Mouse (Mus musculus) stomach, postnatal 0 days (tissue): ENCODE results near the gene Sppl3. TPM values are rescaled to one million over a fixed set of nuclear protein-coding genes. Genes with fewer than 3 reads are reported as not detected.

Experiments used
- ATAC-seq: fragments of 200-750 bp; cut with Nextera tagmentation; 2 replicates; pipeline ENCODE4 v1.8.0; 2017; ENCODE audit not compliant: low FRiP score, low TSS enrichment
- DNase-seq: peaks from one replicate; pipeline ENCODE4 v3.0.0-alpha.2; 2016; ENCODE audit warnings: low spot score
- H3K27ac ChIP-seq: fragments of 300-500 bp; sonication (generic); replicated peaks from 2 replicates; pipeline ENCODE4 v1.5.1; 2014; ENCODE audit warnings: mild to moderate bottlenecking, control low read depth
- H3K27me3 ChIP-seq: fragments of 300-500 bp; sonication (generic); 2 replicates; pipeline ENCODE4 v1.6.1; 2014; ENCODE audit warnings: low read length; ENCODE audit not compliant: control insufficient read depth, insufficient read depth
- H3K36me3 ChIP-seq: fragments of 300-500 bp; sonication (generic); 2 replicates; pipeline ENCODE4 v1.6.1; 2014; ENCODE audit warnings: low read length, mixed read lengths; ENCODE audit not compliant: control insufficient read depth, insufficient read depth
- H3K4me1 ChIP-seq: fragments of 300-500 bp; sonication (generic); replicated peaks from 2 replicates; pipeline ENCODE4 v1.6.1; 2014; ENCODE audit warnings: antibody characterized with exemption; ENCODE audit not compliant: control insufficient read depth, insufficient read depth
- H3K4me2 ChIP-seq: fragments of 300-500 bp; sonication (generic); replicated peaks from 2 replicates; pipeline ENCODE4 v1.6.1; 2014; ENCODE audit warnings: low read depth, mild to moderate bottlenecking, control low read depth, moderate library complexity
- H3K4me3 ChIP-seq: fragments of 300-500 bp; sonication (generic); 2 replicates; pipeline ENCODE4 v1.5.1; 2014; ENCODE audit warnings: low read depth, low read length, control low read depth
- H3K9ac ChIP-seq: fragments of 300-500 bp; sonication (generic); 2 replicates; pipeline ENCODE4 v1.6.1; 2014; ENCODE audit warnings: mild to moderate bottlenecking, low read length, control low read depth, mixed read lengths
- H3K9me3 ChIP-seq: fragments of 300-500 bp; sonication (generic); 2 replicates; pipeline ENCODE4 v1.6.1; 2016; ENCODE audit warnings: low read length; ENCODE audit not compliant: control insufficient read depth
- CTCF ChIP-seq: IDR thresholded peaks from 2 replicates; pipeline ENCODE4 v1.5.1; 2016; ENCODE audit warnings: antibody characterized with exemption, low read depth, mild to moderate bottlenecking, moderate library complexity
- EP300 ChIP-seq: optimal IDR thresholded peaks from 2 replicates; pipeline ENCODE3; 2016; ENCODE audit warnings: antibody characterized with exemption
- WGBS: fragments of 180-500 bp; shearing (Covaris S2); extraction: QIAGEN DNeasy Blood & Tissue Kit; methylation state at CpG from one replicate; pipeline ENCODE4 v1.1.7; 2014; 5-methylcytosine and 5-hydroxymethylcytosine counted together
- polyA plus RNA-seq: library from polyadenylated mRNA; unstranded; fragments of >200 nt; fragmentation: Nextera tagmentation; extraction: Ambion mirVana; gene quantifications from 2 replicates; pipeline ENCODE4 v1.2.1, GENCODE M21; 2015

The Sppl3 gene
- polyA plus RNA-seq, 1 experiment from 2014 or later: 25.2 TPM

- Histone ChIP-seq H3K27ac (no peak overlapping the region), H3K4me1 (no peaks in the 10 kb centered on the region), H3K36me3 (peaks cover 5% of the 10 kb centered on the region; the same call in 1 of the 2 replicates), H3K9me3 (no peaks in the 10 kb centered on the region), H3K4me2 (no peak overlapping the region), H3K9ac (no peak overlapping the region), H3K27me3 (no peaks in the 10 kb centered on the region), H3K4me3 (no peak overlapping the region)
- ATAC-seq: no peak
- no peak for DNase-seq
- TF ChIP-seq CTCF (peak; percentile 19; the same call in 1 of the 2 replicates), EP300 (no peak)
- 80% methylated on average over 13 of the region's 13 CpGs for WGBS
Observed at GRCm38 (mm10) chr5:115117467-115117866, 106.5 kb downstream of the Sppl3 start.

- Histone ChIP-seq H3K4me2 (peak within 1 kb of the TSS; percentile 88), H3K4me3 (peak within 1 kb of the TSS; percentile 84), H3K9ac (peak within 1 kb of the TSS; percentile 81), H3K27ac (peak within 1 kb of the TSS; percentile 75), H3K9me3 (no peaks in the 10 kb centered on the region), H3K4me1 (no peaks in the 10 kb centered on the region), H3K27me3 (no peaks in the 10 kb centered on the region), H3K36me3 (peaks cover 3% of the 10 kb centered on the region; the same call in 1 of the 2 replicates)
- WGBS: under 1% methylated on average over 38 of the region's 39 CpGs
- no peak for TF ChIP-seq EP300
- no peak for TF ChIP-seq CTCF
- peak; percentile 88 for DNase-seq
- peak; percentile 92 for ATAC-seq
Observed at GRCm38 (mm10) chr5:115118961-115119570, 108.1 kb downstream of the Sppl3 start, which contains the start of gene Acads. Gene Acads, minus strand, starts transcription at chr5:115119346.

GRCm38 (mm10) chr5:115120978-115121377, 110.0 kb downstream of the Sppl3 start:
- DNase-seq (no peak), ATAC-seq (no peak)
- WGBS: 82% methylated on average over 5 of the region's 5 CpGs
- no peak overlapping the region for H3K4me3 ChIP-seq
- H3K27me3 ChIP-seq: no peaks in the 10 kb centered on the region
- H3K9me3 ChIP-seq: no peaks in the 10 kb centered on the region
- H3K27ac ChIP-seq: no peak overlapping the region
- no peak overlapping the region for H3K9ac ChIP-seq
- peaks cover 3% of the 10 kb centered on the region; the same call in 1 of the 2 replicates for H3K36me3 ChIP-seq
- TF ChIP-seq EP300 (no peak), CTCF (no peak)
- 0 out of 2 replicates have a peak, but pooled peaks cover 3% of the 10 kb centered on the region for H3K4me1 ChIP-seq
- no peak overlapping the region for H3K4me2 ChIP-seq

GRCm38 (mm10) chr5:115124690-115125089, 113.8 kb downstream of the Sppl3 start:
- Histone ChIP-seq H3K36me3 (no peaks in the 10 kb centered on the region; the same call in 1 of the 2 replicates), H3K4me2 (peak overlapping the region; percentile 11; the same call in 1 of the 2 replicates), H3K4me3 (no peak overlapping the region), H3K27ac (0 out of 2 replicates have a peak overlapping the region, but pooled peaks have one; percentile 24), H3K27me3 (no peaks in the 10 kb centered on the region), H3K4me1 (0 out of 2 replicates have a peak, but pooled peaks cover 3% of the 10 kb centered on the region), H3K9me3 (no peaks in the 10 kb centered on the region), H3K9ac (no peak overlapping the region)
- DNase-seq (no peak), ATAC-seq (0 out of 2 replicates have a peak, but pooled peaks have one; percentile 4)
- 89% methylated on average over 6 of the region's 6 CpGs for WGBS
- TF ChIP-seq CTCF: no peak
- no peak for TF ChIP-seq EP300

- peaks cover 3% of the 10 kb centered on the region; the same call in 1 of the 2 replicates for H3K36me3 ChIP-seq
- peak; percentile 97 for TF ChIP-seq CTCF
- no peak for TF ChIP-seq EP300
- 0 out of 2 replicates have a peak, but pooled peaks cover 3% of the 10 kb centered on the region for H3K4me1 ChIP-seq
- WGBS: 22% methylated on average over 24 of the region's 24 CpGs
- DNase-seq (peak; percentile 88), ATAC-seq (peak; percentile 76)
- H3K27ac ChIP-seq: peak overlapping the region; percentile 49; the same call in 1 of the 2 replicates
- H3K4me2 ChIP-seq: peak overlapping the region; percentile 14; the same call in 1 of the 2 replicates
- H3K9me3 ChIP-seq: no peaks in the 10 kb centered on the region
- no peak overlapping the region for H3K9ac ChIP-seq
- H3K4me3 ChIP-seq: no peak overlapping the region
- no peaks in the 10 kb centered on the region for H3K27me3 ChIP-seq
Observed at GRCm38 (mm10) chr5:115125211-115125871, 114.4 kb downstream of the Sppl3 start.
